Mouse (Mus musculus): ENCODE results near the gene Smarcd1.

GRCm38 (mm10) chr15:99679008-99679407, 22.9 kb upstream of the Smarcd1 start:
- TF ChIP-seq POLR2A (IDR thresholded peaks at IDR 0.05; ENCODE audit: low read depth, low read length) (no peak), CTCF (IDR thresholded peaks at IDR 0.05; ENCODE audit: borderline replicate concordance, insufficient read depth, low read length) (no peak)

Measured in embryonic fibroblast, embryonic 13.5 days (primary cell).